Mouse (Mus musculus) monocyte, adult 5-6 weeks (primary cell): ENCODE measurements around the gene Magt1. TPM values are rescaled to one million over a fixed set of nuclear protein-coding genes. Genes with fewer than 3 reads are reported as not detected.

ENCODE experiments used
- total RNA-seq: library from RNA; stranded (forward); fragments of 200-1000, 200-491, 200-594 nt; gene quantifications from 3 replicates; pipeline ENCODE4 v1.2.3, GENCODE M21; 2017

The Magt1 gene
- total RNA-seq, 1 experiment from 2014 or later: 91.2 TPM

Other genes with a start within 250 kb of the Magt1 start
- gene Fgf16, start 247.6 kb downstream of the Magt1 start, total RNA-seq: not detected in 3 replicates
- gene Atrx, start 82.5 kb downstream of the Magt1 start, total RNA-seq: 260 to 491 TPM (median 321 TPM) in 3 replicates
- gene Cox7b, start 3.8 kb upstream of the Magt1 start, total RNA-seq: 204 to 418 TPM (median 281 TPM) in 3 replicates
- gene Atp7a, start 15.4 kb upstream of the Magt1 start, total RNA-seq: 53.7 to 68.9 TPM (median 66.7 TPM) in 3 replicates
- gene Tlr13, start 131.3 kb upstream of the Magt1 start, total RNA-seq: 152 to 248 TPM (median 234 TPM) in 3 replicates
- 128 to 201 TPM (median 187 TPM) in 3 replicates for gene Pgk1, start 175.2 kb upstream of the Magt1 start, total RNA-seq
- 5.5 to 10.8 TPM (median 9.9 TPM) in 3 replicates for gene Taf9b, start 209.3 kb upstream of the Magt1 start, total RNA-seq
- not detected in 3 replicates for gene Fnd3c2, start 243.5 kb upstream of the Magt1 start, total RNA-seq